Mouse (Mus musculus) limb, embryonic 14.5 days (tissue): ENCODE data around the gene Tuba8. TPM values are rescaled to one million over a fixed set of nuclear protein-coding genes. Genes with fewer than 3 reads are reported as not detected.

ENCODE experiments used
- ATAC-seq: fragments of 200-750 bp; cut with Nextera tagmentation; 2 replicates; pipeline ENCODE4 v1.8.0; 2017; ENCODE audit warnings: low read depth, moderate number of reproducible peaks, moderate TSS enrichment; ENCODE audit not compliant: low FRiP score
- DNase-seq: peaks from one replicate; pipeline ENCODE4 v3.0.0-alpha.2; 2015; ENCODE audit warnings: low spot score
- H3K27ac ChIP-seq: fragments of 300-500 bp; sonication (generic); replicated peaks from 2 replicates; pipeline ENCODE4 v1.5.1; 2014; ENCODE audit warnings: low read depth, mild to moderate bottlenecking, low read length, moderate library complexity, mixed read lengths
- H3K27me3 ChIP-seq: fragments of 300-500 bp; sonication (generic); 2 replicates; pipeline ENCODE4 v1.6.1; 2014; ENCODE audit warnings: low read length, mixed read lengths; ENCODE audit not compliant: control insufficient read depth, insufficient read depth
- H3K36me3 ChIP-seq: fragments of 300-500 bp; sonication (generic); 2 replicates; pipeline ENCODE4 v1.6.1; 2014; ENCODE audit warnings: mild to moderate bottlenecking, low read length, moderate library complexity, mixed read lengths; ENCODE audit not compliant: control insufficient read depth, insufficient read depth
- H3K4me1 ChIP-seq: fragments of 300-500 bp; sonication (generic); 2 replicates; pipeline ENCODE4 v1.6.1; 2014; ENCODE audit warnings: antibody characterized with exemption, low read length, mixed read lengths; ENCODE audit not compliant: control insufficient read depth, insufficient read depth
- H3K4me2 ChIP-seq: fragments of 300-500 bp; sonication (generic); replicated peaks from 2 replicates; pipeline ENCODE4 v1.6.1; 2014; ENCODE audit warnings: low read depth, mild to moderate bottlenecking, low read length, moderate library complexity; ENCODE audit not compliant: severe bottlenecking
- H3K4me3 ChIP-seq: fragments of 300-500 bp; sonication (generic); replicated peaks from 2 replicates; pipeline ENCODE4 v1.5.1; 2014; ENCODE audit warnings: low read length
- H3K9ac ChIP-seq: fragments of 300-500 bp; sonication (generic); 2 replicates; pipeline ENCODE4 v1.6.1; 2014; ENCODE audit warnings: mild to moderate bottlenecking, low read depth, low read length, moderate library complexity; ENCODE audit not compliant: severe bottlenecking
- H3K9me3 ChIP-seq: fragments of 300-500 bp; sonication (generic); 2 replicates; pipeline ENCODE4 v1.6.1; 2016; ENCODE audit warnings: low read length; ENCODE audit not compliant: control insufficient read depth
- POLR2A ChIP-seq: fragments of 200-500 bp; IDR thresholded peaks from 2 replicates; pipeline ENCODE4 v1.8.0; 2012; ENCODE audit warnings: inconsistent platforms, mild to moderate bottlenecking, moderate library complexity, borderline replicate concordance; ENCODE audit not compliant: insufficient read depth, insufficient read length; ENCODE audit errors: extremely low read depth
- WGBS: fragments of 180-500 bp; shearing (Covaris S2); extraction: QIAGEN DNeasy Blood & Tissue Kit; methylation state at CpG from one replicate; pipeline ENCODE4 v1.1.7; 2014; 5-methylcytosine and 5-hydroxymethylcytosine counted together
- polyA plus RNA-seq, 2 experiments: library from polyadenylated mRNA; depleted of rRNA in 1 of 2; stranded (reverse) in 1 of 2; unstranded in 1 of 2; fragments of >200 nt; fragmentation: Nextera tagmentation in 1 of 2; extraction: Ambion mirVana in 1 of 2; gene quantifications; 2 replicates each; pipeline versions ENCODE4 v1.2.1 to v1.2.3; 2012 to 2014

The Tuba8 gene
- polyA plus RNA-seq, 2 experiments, result 0.77 to 4.4 TPM

- DNase-seq (no peak), ATAC-seq (no peak)
- H3K9ac ChIP-seq, result no peak overlapping the region
- WGBS, result 63% methylated on average over 5 of the region's 5 CpGs
- no peak overlapping the region for H3K4me3 ChIP-seq
- no peak overlapping the region for H3K27ac ChIP-seq
- H3K4me1 ChIP-seq, result no peaks in the 10 kb centered on the region
- no peaks in the 10 kb centered on the region for H3K9me3 ChIP-seq
- H3K27me3 ChIP-seq, result no peaks in the 10 kb centered on the region
- H3K4me2 ChIP-seq, result no peak overlapping the region
- H3K36me3 ChIP-seq, result 0 out of 2 replicates have a peak, but pooled peaks cover 4% of the 10 kb centered on the region
- TF ChIP-seq POLR2A, result no peak
These were observed 8.5 kb upstream of the Tuba8 start for GRCm38 (mm10) chr6:121202026-121202425.

GRCm38 (mm10) chr6:121206481-121206880 lies 4.0 kb upstream of the Tuba8 start:
- peaks cover 20% of the 10 kb centered on the region for H3K27me3 ChIP-seq
- peaks cover 13% of the 10 kb centered on the region; the same call in 1 of the 2 replicates for H3K4me1 ChIP-seq
- no peak overlapping the region for H3K9ac ChIP-seq
- 87% methylated on average over 5 of the region's 5 CpGs for WGBS
- no peaks in the 10 kb centered on the region for H3K9me3 ChIP-seq
- no peak overlapping the region for H3K4me3 ChIP-seq
- no peak for DNase-seq
- 0 out of 2 replicates have a peak, but pooled peaks cover 4% of the 10 kb centered on the region for H3K36me3 ChIP-seq
- no peak overlapping the region for H3K4me2 ChIP-seq
- no peak for ATAC-seq
- TF ChIP-seq POLR2A, result no peak
- H3K27ac ChIP-seq, result no peak overlapping the region

DNA sequence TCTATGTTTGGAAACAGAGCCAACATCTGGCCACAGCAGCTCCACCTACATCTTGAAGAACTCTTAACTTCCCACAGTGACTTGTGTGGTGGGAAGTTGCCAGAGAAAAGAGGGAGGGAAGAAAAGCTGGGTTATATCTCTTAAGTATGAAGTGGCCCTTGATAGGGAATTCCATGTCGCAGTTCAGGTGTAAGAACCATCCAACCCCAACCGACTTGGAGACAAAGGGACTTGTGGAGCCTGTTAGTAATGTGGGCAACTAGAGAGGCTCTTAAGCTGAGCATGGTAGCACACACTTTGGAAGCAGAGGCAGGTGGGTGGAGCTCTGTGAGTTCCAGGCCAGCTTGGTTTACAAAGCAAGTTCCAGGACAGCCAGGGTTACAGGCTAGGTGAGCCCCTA lies 912 bp upstream of the Tuba8 start:
- H3K4me3 ChIP-seq, result no peak overlapping the region
- 83% methylated on average over 2 of the region's 2 CpGs for WGBS
- H3K27me3 ChIP-seq, result peaks cover 26% of the 10 kb centered on the region
- no peaks in the 10 kb centered on the region for H3K36me3 ChIP-seq
- H3K9me3 ChIP-seq, result no peaks in the 10 kb centered on the region
- no peak overlapping the region for H3K27ac ChIP-seq
- H3K4me2 ChIP-seq, result no peak overlapping the region
- DNase-seq (no peak), ATAC-seq (no peak)
- no peak overlapping the region for H3K9ac ChIP-seq
- peaks cover 15% of the 10 kb centered on the region; the same call in 1 of the 2 replicates for H3K4me1 ChIP-seq
- TF ChIP-seq POLR2A, result no peak

DNA sequence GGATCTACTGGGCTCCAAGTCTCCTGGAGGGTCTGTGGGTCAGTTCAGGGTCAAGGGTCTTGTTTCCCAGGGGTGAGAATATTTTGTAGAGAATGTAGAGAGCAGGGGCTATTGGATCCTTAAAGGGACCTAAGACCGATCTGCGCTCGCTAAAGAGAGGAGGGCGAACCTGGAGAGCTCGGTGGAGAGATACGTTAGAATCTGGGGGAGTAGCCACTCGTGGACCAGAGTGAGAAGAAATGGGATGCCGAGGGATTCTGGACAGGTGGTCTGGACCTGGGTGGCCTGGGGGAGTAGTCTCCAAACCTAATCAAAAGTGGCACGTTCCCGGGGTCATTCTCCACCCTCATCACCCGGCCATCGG lies 412 bp downstream of the Tuba8 start:
- no peak overlapping the region for H3K27ac ChIP-seq
- H3K9me3 ChIP-seq, result no peaks in the 10 kb centered on the region
- no peak for TF ChIP-seq POLR2A
- peak overlapping the region; percentile 46 for H3K9ac ChIP-seq
- ATAC-seq, result 0 out of 2 replicates have a peak, but pooled peaks have one; percentile 4
- H3K4me1 ChIP-seq, result peaks cover 15% of the 10 kb centered on the region; the same call in 1 of the 2 replicates
- peaks cover 26% of the 10 kb centered on the region for H3K27me3 ChIP-seq
- H3K4me3 ChIP-seq, result peak overlapping the region; percentile 38
- DNase-seq, result no peak
- H3K4me2 ChIP-seq, result peak overlapping the region; percentile 73
- under 1% methylated on average over 10 of the region's 12 CpGs for WGBS
- H3K36me3 ChIP-seq, result no peaks in the 10 kb centered on the region

- peaks cover 26% of the 10 kb centered on the region for H3K27me3 ChIP-seq
- H3K4me3 ChIP-seq, result 0 out of 2 replicates have a peak overlapping the region, but pooled peaks have one; percentile 38
- DNase-seq, result no peak
- no peak for ATAC-seq
- H3K9me3 ChIP-seq, result no peaks in the 10 kb centered on the region
- H3K9ac ChIP-seq, result no peak overlapping the region
- no peak for TF ChIP-seq POLR2A
- no peak overlapping the region for H3K27ac ChIP-seq
- 5% methylated on average over 5 of the region's 5 CpGs for WGBS
- H3K36me3 ChIP-seq, result no peaks in the 10 kb centered on the region
- H3K4me2 ChIP-seq, result peak overlapping the region; percentile 73; the same call in 1 of the 2 replicates
- H3K4me1 ChIP-seq, result peaks cover 15% of the 10 kb centered on the region; the same call in 1 of the 2 replicates
These were observed 1.2 kb downstream of the Tuba8 start for GRCm38 (mm10) chr6:121211743-121212142.
